Mouse (Mus musculus) hindbrain, embryonic 15.5 days (tissue): Measurements from ENCODE around the gene Rasgrf1. TPM values are rescaled to one million over a fixed set of nuclear protein-coding genes. Genes with fewer than 3 reads are reported as not detected.
"Not testable (repeated sequence)": the region's sequence is repeated elsewhere in the genome, so short reads cannot be mapped to it uniquely, and the experiment has no call there.

ENCODE experiments used
- ATAC-seq: fragments of 200-750 bp; cut with Nextera tagmentation; 2 replicates; pipeline ENCODE4 v1.8.0; 2017; ENCODE audit warnings: low read depth, moderate number of reproducible peaks, moderate TSS enrichment; ENCODE audit not compliant: low FRiP score
- H3K27ac ChIP-seq: fragments of 300-500 bp; sonication (generic); replicated peaks from 2 replicates; pipeline ENCODE4 v1.5.1; 2015; ENCODE audit warnings: mild to moderate bottlenecking, inconsistent platforms
- H3K27me3 ChIP-seq: fragments of 300-500 bp; sonication (generic); 2 replicates; pipeline ENCODE4 v1.6.1; 2015; ENCODE audit warnings: control low read depth, inconsistent platforms
- H3K36me3 ChIP-seq: fragments of 300-500 bp; sonication (generic); 2 replicates; pipeline ENCODE4 v1.6.1; 2015; ENCODE audit warnings: control low read depth, inconsistent platforms
- H3K4me1 ChIP-seq: fragments of 300-500 bp; sonication (generic); replicated peaks from 2 replicates; pipeline ENCODE4 v1.6.1; 2015; ENCODE audit warnings: control low read depth, inconsistent platforms
- H3K4me2 ChIP-seq: fragments of 300-500 bp; sonication (generic); 2 replicates; pipeline ENCODE4 v1.6.1; 2015; ENCODE audit warnings: moderate library complexity, mild to moderate bottlenecking, inconsistent platforms
- H3K4me3 ChIP-seq: fragments of 300-500 bp; sonication (generic); 2 replicates; pipeline ENCODE4 v1.5.1; 2015; ENCODE audit warnings: mild to moderate bottlenecking, inconsistent platforms
- H3K9ac ChIP-seq: fragments of 300-500 bp; sonication (generic); 2 replicates; pipeline ENCODE4 v1.6.1; 2015; ENCODE audit warnings: inconsistent platforms
- H3K9me3 ChIP-seq: fragments of 300-500 bp; sonication (generic); 2 replicates; pipeline ENCODE4 v1.6.1; 2016; ENCODE audit warnings: control low read depth, inconsistent platforms
- WGBS: fragments of 180-500 bp; shearing (Covaris S2); methylation state at CpG from one replicate; pipeline ENCODE4 v1.1.7; 2015; 5-methylcytosine and 5-hydroxymethylcytosine counted together
- polyA plus RNA-seq: library from polyadenylated mRNA; unstranded; fragments of >200 nt; fragmentation: Nextera tagmentation; extraction: Ambion mirVana; gene quantifications from 2 replicates; pipeline ENCODE4 v1.2.1, GENCODE M21; 2015

Rasgrf1 gene
- polyA plus RNA-seq, 1 experiment from 2014 or later, result 13.5 TPM

DNA sequence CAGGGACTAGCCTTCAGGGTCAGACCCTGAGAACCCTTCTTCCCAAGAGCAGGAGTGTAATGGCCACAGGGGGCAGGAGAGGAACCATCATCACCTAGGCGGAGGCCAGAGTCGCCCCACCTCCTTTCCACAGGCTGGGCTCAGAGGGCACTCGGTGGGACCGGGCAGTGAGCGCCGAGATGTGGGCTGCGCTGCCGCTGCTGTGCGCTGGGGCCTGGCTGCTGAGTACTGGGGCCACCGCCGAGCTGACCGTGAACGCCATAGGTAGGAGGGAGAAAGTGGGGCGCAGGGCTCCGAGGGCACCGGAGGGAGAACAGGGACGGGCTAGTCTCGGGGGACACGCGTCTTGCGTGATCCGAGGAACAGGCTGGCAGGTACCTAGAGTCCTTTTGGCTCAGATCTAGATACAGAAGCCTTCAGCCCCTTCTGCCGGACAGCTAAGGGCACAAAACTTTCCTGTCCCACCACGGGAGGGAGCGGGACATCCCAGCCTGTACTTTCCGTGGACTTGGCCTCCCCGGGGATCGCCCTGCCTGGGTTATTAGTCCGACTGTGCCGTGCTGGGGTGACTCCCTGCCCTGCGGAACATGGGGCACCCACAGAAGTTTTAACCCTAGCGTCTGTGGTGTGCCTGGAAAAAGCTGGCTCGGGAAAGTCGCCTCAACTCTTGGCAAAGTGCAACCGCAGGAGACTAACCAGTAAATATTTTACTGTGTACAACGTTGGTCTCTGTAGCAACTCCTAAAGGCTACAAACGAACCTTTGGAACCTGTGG lies 144.8 kb downstream of the Rasgrf1 start:
- H3K4me1 ChIP-seq, result peaks cover 9% of the 10 kb centered on the region
- H3K4me3 ChIP-seq, result peak overlapping the region; percentile 37
- H3K36me3 ChIP-seq, result no peaks in the 10 kb centered on the region
- peak overlapping the region; percentile 66 for H3K4me2 ChIP-seq
- H3K27me3 ChIP-seq, result no peaks in the 10 kb centered on the region
- ATAC-seq, result peak; percentile 78
- H3K9me3 ChIP-seq, result no peaks in the 10 kb centered on the region
- 2% methylated on average over 37 of the region's 37 CpGs for WGBS
- H3K27ac ChIP-seq, result no peak overlapping the region
- H3K9ac ChIP-seq, result peak overlapping the region; percentile 11; the same call in 1 of the 2 replicates

DNA sequence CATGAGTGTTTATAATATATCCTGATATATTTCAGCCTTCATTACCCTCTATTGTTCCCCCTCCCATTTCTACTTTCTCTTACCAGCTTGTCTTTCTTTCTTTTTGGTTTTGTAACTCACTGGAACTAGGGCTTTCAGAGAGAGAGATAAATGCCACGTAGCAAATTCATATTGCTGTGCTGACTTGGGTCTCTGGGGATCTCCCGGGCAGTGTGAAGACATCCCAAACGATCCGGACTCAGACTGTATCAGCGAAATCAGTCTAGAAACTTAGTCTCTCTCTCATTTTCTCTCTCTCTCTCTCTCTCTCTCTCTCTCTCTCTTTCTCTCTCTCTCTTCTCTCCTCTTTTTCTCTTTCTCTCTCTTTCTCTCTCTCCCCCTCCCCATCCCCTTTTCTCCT lies 145.7 kb downstream of the Rasgrf1 start:
- Histone ChIP-seq H3K4me1 (peaks cover 9% of the 10 kb centered on the region), H3K9ac (no peak overlapping the region), H3K27ac (no peak overlapping the region), H3K27me3 (no peaks in the 10 kb centered on the region), H3K36me3 (no peaks in the 10 kb centered on the region), H3K4me3 (no peak overlapping the region), H3K4me2 (peak overlapping the region; percentile 66; the same call in 1 of the 2 replicates), H3K9me3 (no peaks in the 10 kb centered on the region)
- WGBS, result 43% methylated on average over 5 of the region's 5 CpGs
- no peak for ATAC-seq

DNA sequence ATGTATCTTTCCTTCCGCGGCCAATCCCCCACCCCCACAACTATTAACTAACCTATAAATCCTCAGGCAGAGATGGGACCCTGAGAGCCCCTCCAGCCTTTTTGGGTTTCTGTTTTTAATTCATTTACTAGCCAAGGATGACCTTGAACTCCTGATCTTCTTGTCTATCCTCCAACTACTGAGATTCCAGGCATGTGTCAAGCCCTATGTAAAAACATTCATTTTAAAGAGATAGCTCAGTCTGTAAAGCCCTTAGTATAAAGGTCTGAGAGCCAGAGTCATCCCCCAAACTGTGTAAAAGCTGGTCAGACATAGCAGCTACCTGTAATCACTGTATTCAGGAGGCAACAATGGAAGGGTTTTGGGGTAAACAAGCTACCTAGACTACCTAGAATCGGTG lies 146.2 kb downstream of the Rasgrf1 start:
- Histone ChIP-seq H3K27ac (no peak overlapping the region), H3K27me3 (no peaks in the 10 kb centered on the region), H3K4me2 (no peak overlapping the region), H3K9me3 (no peaks in the 10 kb centered on the region), H3K4me1 (peaks cover 9% of the 10 kb centered on the region), H3K4me3 (no peak overlapping the region), H3K36me3 (no peaks in the 10 kb centered on the region), H3K9ac (no peak overlapping the region)
- no peak for ATAC-seq
- 84% methylated on average over 3 of the region's 3 CpGs for WGBS

DNA sequence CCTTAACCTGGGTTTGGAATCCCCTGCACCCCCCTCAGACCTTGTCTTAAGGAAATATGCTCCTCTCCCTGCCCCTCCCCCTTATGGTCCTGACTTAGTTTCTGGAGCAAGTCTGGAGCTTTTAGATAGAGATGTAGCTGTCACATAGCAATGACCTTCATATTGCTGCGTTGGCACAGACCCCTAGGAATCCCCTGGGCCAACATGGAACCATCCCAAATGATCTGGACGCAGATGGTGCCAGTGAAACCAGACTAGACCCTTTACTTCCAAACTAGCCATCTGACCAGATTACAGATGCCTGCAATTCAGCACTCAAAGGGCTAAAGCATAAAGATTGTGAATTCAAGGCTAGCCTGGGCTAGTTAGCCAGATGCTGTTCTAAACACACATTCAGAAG lies 147.0 kb downstream of the Rasgrf1 start:
- no peak for ATAC-seq
- Histone ChIP-seq H3K4me2 (no peak overlapping the region), H3K27ac (no peak overlapping the region), H3K27me3 (no peaks in the 10 kb centered on the region), H3K4me1 (peaks cover 9% of the 10 kb centered on the region), H3K4me3 (no peak overlapping the region), H3K9ac (no peak overlapping the region), H3K36me3 (no peaks in the 10 kb centered on the region), H3K9me3 (no peaks in the 10 kb centered on the region)
- WGBS, result 76% methylated on average over 2 of the region's 2 CpGs

DNA sequence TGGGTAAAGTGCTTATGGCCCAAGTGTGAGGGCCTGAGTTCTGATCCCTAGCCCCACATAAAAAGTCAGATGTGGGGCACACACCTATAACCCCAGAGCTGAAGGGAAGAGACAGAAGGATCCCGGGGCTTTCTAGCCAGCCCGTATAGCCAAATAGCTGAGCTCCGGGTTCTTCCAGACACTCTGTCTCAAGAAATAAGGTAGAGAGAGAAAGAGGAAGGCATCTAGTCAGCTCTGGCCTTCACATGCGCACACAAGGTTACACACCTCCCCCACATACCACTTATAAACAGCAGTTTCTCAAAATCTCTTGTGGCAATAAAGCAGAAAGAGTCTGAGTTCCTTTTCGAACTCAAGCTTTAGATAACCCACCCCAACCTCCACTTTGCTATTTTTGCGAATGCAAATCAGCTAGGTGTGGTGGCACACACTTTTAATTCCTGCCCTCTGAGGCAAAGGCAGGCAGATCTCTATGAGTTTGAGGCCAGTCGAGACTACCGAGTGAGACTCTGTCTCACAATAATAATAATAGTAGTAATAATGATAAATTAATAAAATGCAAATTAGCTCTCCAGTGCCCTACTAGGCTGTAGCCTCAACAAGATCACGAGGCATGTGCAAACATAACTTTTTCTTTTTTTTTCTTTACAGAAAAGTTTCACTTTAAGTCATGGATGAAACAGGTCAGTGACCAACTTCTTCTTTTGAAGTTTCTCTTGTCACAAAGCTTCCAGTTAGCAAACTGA lies 150.3 kb downstream of the Rasgrf1 start:
- no peak for ATAC-seq
- WGBS, result 89% methylated on average over 9 of the region's 9 CpGs
- H3K4me3 ChIP-seq, result no peak overlapping the region
- no peak overlapping the region for H3K27ac ChIP-seq
- H3K4me2 ChIP-seq, result no peak overlapping the region
- H3K9ac ChIP-seq, result no peak overlapping the region
- H3K9me3 ChIP-seq, result no peaks in the 10 kb centered on the region
- H3K36me3 ChIP-seq, result no peaks in the 10 kb centered on the region
- no peaks in the 10 kb centered on the region for H3K27me3 ChIP-seq
- H3K4me1 ChIP-seq, result peaks cover under 1% of the 10 kb centered on the region

DNA sequence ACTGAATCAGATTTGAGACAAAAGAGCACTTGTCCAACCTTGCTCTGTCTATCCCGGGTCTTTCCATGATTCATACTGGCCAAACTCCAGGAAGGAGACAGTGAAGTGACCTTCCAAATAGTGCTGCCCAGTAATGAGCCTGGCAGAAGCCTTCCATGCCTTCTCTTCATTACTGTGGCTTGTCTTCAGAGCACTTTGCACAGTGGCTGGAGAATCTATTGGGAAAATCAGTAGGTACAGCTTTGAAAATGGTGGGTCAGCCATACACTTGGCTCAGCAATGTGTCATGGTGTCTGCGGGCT lies 150.8 kb downstream of the Rasgrf1 start:
- Histone ChIP-seq H3K9ac (no peak overlapping the region), H3K4me2 (no peak overlapping the region), H3K27ac (no peak overlapping the region), H3K36me3 (no peaks in the 10 kb centered on the region), H3K27me3 (no peaks in the 10 kb centered on the region), H3K4me3 (no peak overlapping the region), H3K4me1 (no peaks in the 10 kb centered on the region), H3K9me3 (no peaks in the 10 kb centered on the region)
- 81% methylated on average over 2 of the region's 2 CpGs for WGBS
- no peak for ATAC-seq

DNA sequence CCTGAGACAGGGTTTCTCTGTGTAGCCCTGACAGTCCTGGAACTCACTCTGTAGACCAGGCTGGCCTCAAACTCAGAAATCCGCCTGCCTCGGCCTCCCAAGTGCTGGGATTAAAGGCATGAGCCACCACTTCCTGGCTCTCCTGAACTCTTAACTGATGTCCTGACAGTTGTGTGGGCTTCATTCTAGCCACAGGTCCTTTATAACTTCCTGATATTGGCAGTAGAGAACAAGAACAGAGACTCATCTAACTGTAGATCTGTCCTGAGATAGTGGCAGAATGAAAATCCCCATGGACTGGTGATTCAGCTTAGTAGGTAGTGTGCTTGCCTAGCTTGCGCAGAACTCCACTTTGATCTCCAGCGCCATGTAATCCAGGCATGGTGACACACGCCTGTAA lies 151.2 kb downstream of the Rasgrf1 start:
- H3K36me3 ChIP-seq, H3K27ac ChIP-seq, H3K4me1 ChIP-seq, H3K4me2 ChIP-seq, H3K9me3 ChIP-seq, H3K9ac ChIP-seq, H3K27me3 ChIP-seq, H3K4me3 ChIP-seq, ATAC-seq: not testable (repeated sequence)
- WGBS, result 93% methylated on average over 5 of the region's 5 CpGs

DNA sequence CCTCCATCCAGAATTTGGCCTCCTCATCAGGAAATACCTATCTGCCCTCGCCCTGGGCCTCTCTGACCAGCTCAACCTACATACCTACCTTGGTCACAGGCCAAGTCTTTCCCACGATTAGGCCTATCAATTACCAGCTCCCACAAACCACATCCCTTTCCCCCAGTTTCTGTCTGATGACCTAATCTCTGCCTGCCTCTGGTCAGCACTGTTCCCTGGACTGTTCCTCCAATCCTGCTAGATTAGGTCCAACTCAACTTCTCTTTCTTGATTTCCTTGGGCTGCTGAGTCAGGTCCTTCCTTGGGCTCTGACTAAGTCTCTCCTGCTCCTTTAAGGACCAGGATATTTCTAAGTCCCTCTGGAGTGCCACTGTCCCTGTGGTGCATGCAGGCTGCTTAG lies 157.6 kb downstream of the Rasgrf1 start:
- ATAC-seq, result no peak
- H3K4me2 ChIP-seq, result no peak overlapping the region
- H3K36me3 ChIP-seq, result no peaks in the 10 kb centered on the region
- H3K27ac ChIP-seq, result no peak overlapping the region
- no peak overlapping the region for H3K4me3 ChIP-seq
- no peak overlapping the region for H3K9ac ChIP-seq
- no peaks in the 10 kb centered on the region for H3K27me3 ChIP-seq
- WGBS, result 86% methylated on average over 2 of the region's 2 CpGs
- H3K9me3 ChIP-seq, result no peaks in the 10 kb centered on the region
- no peaks in the 10 kb centered on the region for H3K4me1 ChIP-seq

DNA sequence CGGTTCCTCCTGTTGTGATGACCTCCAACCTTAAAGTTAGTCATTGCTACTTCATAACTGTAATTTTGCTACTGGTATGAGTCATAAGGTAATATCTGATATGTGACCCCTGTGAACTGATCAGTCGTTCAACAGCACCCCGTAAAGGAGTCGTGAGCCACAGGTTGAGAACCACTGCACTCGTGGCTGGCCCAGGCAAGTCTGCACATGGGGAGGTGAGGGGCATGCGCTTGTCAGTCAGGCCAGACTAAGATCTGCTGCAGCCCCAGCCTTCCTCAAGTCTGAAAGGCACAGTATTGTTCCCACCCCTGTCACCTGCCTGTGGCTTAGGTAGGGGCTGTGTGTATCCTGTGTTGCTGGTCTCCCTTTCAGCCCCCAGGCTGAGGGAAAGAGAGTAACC lies 159.1 kb downstream of the Rasgrf1 start:
- Histone ChIP-seq H3K36me3 (no peaks in the 10 kb centered on the region), H3K4me2 (no peak overlapping the region), H3K27ac (no peak overlapping the region), H3K27me3 (no peaks in the 10 kb centered on the region), H3K9me3 (no peaks in the 10 kb centered on the region), H3K4me3 (no peak overlapping the region), H3K4me1 (no peaks in the 10 kb centered on the region), H3K9ac (no peak overlapping the region)
- ATAC-seq, result no peak
- WGBS, result 93% methylated on average over 6 of the region's 6 CpGs

DNA sequence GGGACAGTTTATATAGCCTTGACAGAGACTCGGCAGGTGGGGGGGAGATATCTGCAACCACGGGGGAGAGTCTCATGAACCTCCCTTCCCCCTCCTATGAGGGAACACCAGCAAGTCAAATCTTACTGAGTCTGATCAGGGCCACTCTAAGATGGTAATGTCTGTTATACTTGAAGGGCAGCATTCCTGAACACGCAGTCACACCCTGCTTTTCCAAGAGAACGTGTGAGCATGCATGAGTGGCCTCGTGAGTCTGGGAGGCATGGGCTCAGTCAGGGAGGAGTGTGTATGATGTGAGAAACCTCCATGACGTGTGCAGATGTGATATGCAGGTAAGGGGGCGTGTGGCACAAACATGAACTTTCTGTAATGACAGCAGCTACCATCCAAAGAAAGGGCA lies 159.8 kb downstream of the Rasgrf1 start:
- Histone ChIP-seq H3K36me3 (no peaks in the 10 kb centered on the region), H3K27ac (no peak overlapping the region), H3K27me3 (no peaks in the 10 kb centered on the region), H3K9me3 (no peaks in the 10 kb centered on the region), H3K9ac (no peak overlapping the region), H3K4me3 (no peak overlapping the region), H3K4me1 (no peaks in the 10 kb centered on the region), H3K4me2 (no peak overlapping the region)
- WGBS, result 80% methylated on average over 7 of the region's 7 CpGs
- no peak for ATAC-seq

DNA sequence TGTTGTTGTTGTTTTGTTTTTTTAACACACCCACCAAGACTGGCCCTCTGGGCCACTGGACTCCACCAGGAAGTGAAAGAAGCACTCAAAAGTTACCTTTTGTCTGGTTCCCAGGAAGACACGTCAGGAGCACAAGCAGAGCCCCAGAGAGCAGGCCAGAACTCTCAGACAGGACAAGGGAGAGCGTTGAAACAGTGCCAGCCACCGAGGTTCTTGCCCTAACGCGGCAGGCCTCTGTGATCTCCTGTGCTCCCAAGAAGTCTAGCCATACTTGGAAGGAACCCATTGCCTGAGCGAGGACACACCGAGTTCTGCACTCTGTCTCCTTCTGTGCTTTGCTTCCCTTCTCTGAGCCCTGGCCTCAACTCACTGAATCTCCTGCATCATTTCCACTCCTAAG lies 160.5 kb downstream of the Rasgrf1 start:
- H3K4me3 ChIP-seq, result no peak overlapping the region
- no peak overlapping the region for H3K27ac ChIP-seq
- no peaks in the 10 kb centered on the region for H3K27me3 ChIP-seq
- ATAC-seq, result no peak
- no peaks in the 10 kb centered on the region for H3K9me3 ChIP-seq
- no peak overlapping the region for H3K9ac ChIP-seq
- H3K4me2 ChIP-seq, result no peak overlapping the region
- no peaks in the 10 kb centered on the region for H3K4me1 ChIP-seq
- WGBS, result 87% methylated on average over 7 of the region's 7 CpGs
- H3K36me3 ChIP-seq, result no peaks in the 10 kb centered on the region

DNA sequence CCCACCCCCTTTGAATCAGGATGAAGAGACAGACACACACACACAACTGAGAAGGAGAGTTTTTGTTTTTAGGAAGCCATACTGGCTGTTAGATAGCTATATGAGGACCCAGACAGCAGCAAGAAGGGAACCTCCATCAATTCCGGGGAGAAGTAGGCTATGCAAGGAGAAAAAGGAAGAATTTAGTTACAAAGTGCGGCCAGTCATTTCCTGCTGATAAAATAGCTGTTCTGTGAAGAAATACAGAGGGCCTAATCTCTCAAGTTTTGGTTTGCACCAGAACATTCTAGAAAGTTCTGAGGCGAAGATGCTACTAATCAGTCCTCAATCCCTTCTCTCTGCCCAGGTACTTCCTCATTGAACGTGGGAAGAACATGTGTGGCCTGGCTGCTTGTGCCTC lies 165.6 kb downstream of the Rasgrf1 start:
- WGBS, result 89% methylated on average over 4 of the region's 4 CpGs
- no peak overlapping the region for H3K4me2 ChIP-seq
- H3K27ac ChIP-seq, result no peak overlapping the region
- H3K36me3 ChIP-seq, result no peaks in the 10 kb centered on the region
- H3K4me1 ChIP-seq, result no peaks in the 10 kb centered on the region
- no peaks in the 10 kb centered on the region for H3K9me3 ChIP-seq
- no peaks in the 10 kb centered on the region for H3K27me3 ChIP-seq
- ATAC-seq, result no peak
- no peak overlapping the region for H3K9ac ChIP-seq
- no peak overlapping the region for H3K4me3 ChIP-seq
